Mouse (Mus musculus) layer of hippocampus, adult 2 months (tissue): ENCODE results near the gene Eif5a. TPM values are rescaled to one million over a fixed set of nuclear protein-coding genes. Genes with fewer than 3 reads are reported as not detected.
A peak's percentile ranks its signal among the peaks of the same experiment; 100 is the strongest.
"Not testable (repeated sequence)": the region's sequence is repeated elsewhere in the genome, so short reads cannot be mapped to it uniquely, and the experiment has no call there.

Experiments used
- DNase-seq, 2 experiments: peaks; one replicate each; pipeline ENCODE4 v3.0.0; 2022; ENCODE audit warnings: low spot score in 2 of 2
- H3K27ac ChIP-seq: fragments of 200-600 bp; 2 replicates; pipeline ENCODE4 v1.8.1; 2022
- H3K4me3 ChIP-seq: fragments of 200-600 bp; 2 replicates; pipeline ENCODE4 v1.8.1; 2022; ENCODE audit warnings: mild to moderate bottlenecking
- CTCF ChIP-seq: fragments of 200-600 bp; conservative IDR thresholded peaks from 2 replicates; pipeline ENCODE4 v1.8.1; 2022; ENCODE audit warnings: antibody characterized with exemption, mild to moderate bottlenecking, moderate library complexity
- total RNA-seq, 2 experiments: library from RNA; stranded (reverse); gene quantifications; 2 replicates each; pipeline ENCODE4 v1.2.3; 2021

Eif5a gene
- total RNA-seq, 2 experiments from 2014 or later: 413 to 441 TPM

GRCm38 (mm10) chr11:69939181-69939580 is 17.4 kb upstream of the Eif5a start:
- no peak overlapping the region for H3K27ac ChIP-seq
- no peak for DNase-seq
- H3K4me3 ChIP-seq: no peak overlapping the region
- no peak for TF ChIP-seq CTCF

- Histone ChIP-seq H3K27ac (no peak overlapping the region), H3K4me3 (no peak overlapping the region)
- TF ChIP-seq CTCF: no peak
- DNase-seq: no peak
Observed at GRCm38 (mm10) chr11:69938401-69938979, 16.7 kb upstream of the Eif5a start.

GRCm38 (mm10) chr11:69937834-69938233 is 16.1 kb upstream of the Eif5a start:
- H3K27ac ChIP-seq: no peak overlapping the region
- H3K4me3 ChIP-seq: no peak overlapping the region
- no peak for TF ChIP-seq CTCF
- no peak for DNase-seq

- Histone ChIP-seq H3K27ac (no peak overlapping the region), H3K4me3 (no peak overlapping the region)
- no peak for TF ChIP-seq CTCF
- no peak for DNase-seq
Observed at GRCm38 (mm10) chr11:69937385-69937784, 15.6 kb upstream of the Eif5a start.

GRCm38 (mm10) chr11:69936714-69937347 is 15.1 kb upstream of the Eif5a start:
- H3K27ac ChIP-seq: no peak overlapping the region
- no peak for DNase-seq
- no peak overlapping the region for H3K4me3 ChIP-seq
- TF ChIP-seq CTCF: no peak

- Histone ChIP-seq H3K27ac (no peak overlapping the region), H3K4me3 (peak overlapping the region; percentile 51)
- TF ChIP-seq CTCF: no peak
- no peak for DNase-seq
Observed at GRCm38 (mm10) chr11:69936156-69936555, 14.4 kb upstream of the Eif5a start.

GRCm38 (mm10) chr11:69935137-69935879 is 13.6 kb upstream of the Eif5a start, which contains the start of gene Ybx2:
Gene Ybx2, plus strand, starts transcription at chr11:69935796.
- DNase-seq: peak; percentile 85 to 88
- TF ChIP-seq CTCF: no peak
- Histone ChIP-seq H3K4me3 (peak within 1 kb of the TSS; percentile 51), H3K27ac (no peak within 1 kb of the TSS)

GRCm38 (mm10) chr11:69934681-69935080 is 12.9 kb upstream of the Eif5a start:
- H3K4me3 ChIP-seq: no peak overlapping the region
- no peak for TF ChIP-seq CTCF
- no peak for DNase-seq
- no peak overlapping the region for H3K27ac ChIP-seq

GRCm38 (mm10) chr11:69934169-69934568 is 12.4 kb upstream of the Eif5a start:
- no peak overlapping the region for H3K27ac ChIP-seq
- TF ChIP-seq CTCF: peak; percentile 92
- H3K4me3 ChIP-seq: 0 out of 2 replicates have a peak overlapping the region, but pooled peaks have one; percentile 23
- DNase-seq: peak; percentile 81 to 94

GRCm38 (mm10) chr11:69933066-69933465 is 11.3 kb upstream of the Eif5a start:
- H3K4me3 ChIP-seq: no peak overlapping the region
- TF ChIP-seq CTCF: no peak
- DNase-seq: no peak

GRCm38 (mm10) chr11:69932254-69932653 is 10.5 kb upstream of the Eif5a start:
- Histone ChIP-seq H3K4me3 (no peak overlapping the region), H3K27ac (no peak overlapping the region)
- no peak for DNase-seq
- peak; percentile 66 for TF ChIP-seq CTCF

More at GRCm38 (mm10) chr11:69933066-69933465, 11.3 kb upstream of the Eif5a start:
- no peak overlapping the region for H3K27ac ChIP-seq

- H3K4me3 ChIP-seq: no peak overlapping the region
- H3K27ac ChIP-seq: no peak overlapping the region
- DNase-seq: no peak
- no peak for TF ChIP-seq CTCF
Observed at GRCm38 (mm10) chr11:69931769-69932168, 10.0 kb upstream of the Eif5a start.

- H3K27ac ChIP-seq: no peak overlapping the region
- DNase-seq: no peak
- no peak for TF ChIP-seq CTCF
- no peak overlapping the region for H3K4me3 ChIP-seq
Observed at GRCm38 (mm10) chr11:69930967-69931537, 9.3 kb upstream of the Eif5a start.

- DNase-seq, H3K27ac ChIP-seq, H3K4me3 ChIP-seq: not testable (repeated sequence)
Observed at GRCm38 (mm10) chr11:69930176-69930575, 8.4 kb upstream of the Eif5a start.
